Mouse (Mus musculus): ENCODE measurements around the gene Dbp. TPM values are rescaled to one million over a fixed set of nuclear protein-coding genes. Genes with fewer than 3 reads are reported as not detected.

Dbp gene
- total and polyA plus RNA-seq, 3 experiments: 22.5 to 24.4 TPM; not detected in 1

- H3K27ac ChIP-seq (ENCODE audit: control insufficient read depth, low read depth, low read length): no peak overlapping the region
- H3K79me2 ChIP-seq (ENCODE audit: control insufficient read depth, insufficient read depth, low read length, poor library complexity): peaks cover 7% of the 10 kb centered on the region
- peaks cover 0 to 12% of the 10 kb centered on the region in 2 experiments; a peak in 1 of 4 replicates for H3K4me1 ChIP-seq (ENCODE audit: control insufficient read depth in 1 of 2, insufficient read depth in 2 of 2, low read length in 2 of 2)
- H3K36me3 ChIP-seq (ENCODE audit: control insufficient read depth in 1 of 2, insufficient read depth in 2 of 2, low read length in 2 of 2): peaks cover 0 to 5% of the 10 kb centered on the region in 2 experiments; a peak in 2 of 4 replicates
- H3K9ac ChIP-seq (ENCODE audit: control insufficient read depth, low read depth, low read length, poor library complexity, severe bottlenecking): no peak overlapping the region; the same call in 1 of the 2 replicates
- peak; percentile 37 for DNase-seq (ENCODE audit: low read depth, low spot score)
- H3K4me3 ChIP-seq (ENCODE audit: control insufficient read depth in 1 of 2, insufficient read depth in 1 of 2, low read depth in 2 of 2, low read length in 2 of 2): no peak overlapping the region
- H3K27me3 ChIP-seq (ENCODE audit: control insufficient read depth in 1 of 2, insufficient read depth in 2 of 2, low read length in 2 of 2): no peaks in the 10 kb centered on the region
- H3K9me3 ChIP-seq (replicated peaks; ENCODE audit: insufficient read depth, low read length): no peaks in the 10 kb centered on the region
- no peak for TF ChIP-seq CHD2 (IDR thresholded peaks at IDR 0.05; ENCODE audit: low read length)
- no peak for TF ChIP-seq ZMIZ1 (IDR thresholded peaks at IDR 0.05; ENCODE audit: low read depth, low read length)
- no peak for TF ChIP-seq NRF1 (IDR thresholded peaks at IDR 0.05; ENCODE audit: insufficient read depth, low read depth, low read length, poor library complexity, severe bottlenecking)
- no peak for TF ChIP-seq EP300 (IDR thresholded peaks at IDR 0.05; ENCODE audit: low read depth in 1 of 2, low read length in 2 of 2)
- no peak for TF ChIP-seq E2F4 (IDR thresholded peaks at IDR 0.05; ENCODE audit: borderline replicate concordance, low read depth, low read length)
- TF ChIP-seq SMC3 (IDR thresholded peaks at IDR 0.05; ENCODE audit: low read depth, low read length): no peak
- no peak for TF ChIP-seq CTCF (IDR thresholded peaks at IDR 0.05 in 2 of 3, conservative IDR thresholded peaks at IDR 0.05 in 1 of 3; ENCODE audit: control insufficient read depth in 1 of 3, insufficient read depth in 1 of 3, low read depth in 2 of 3, low read length in 3 of 3, poor library complexity in 1 of 3, severe bottlenecking in 1 of 3)
- no peak for TF ChIP-seq MYB (IDR thresholded peaks at IDR 0.05; ENCODE audit: low read depth, low read length)
- TF ChIP-seq POLR2AphosphoS2 (IDR thresholded peaks at IDR 0.05; ENCODE audit: low read length): no peak
- TF ChIP-seq TAL1 (IDR thresholded peaks at IDR 0.05; ENCODE audit: low read length): no peak
- no peak for TF ChIP-seq USF1 (IDR thresholded peaks at IDR 0.05; ENCODE audit: low read depth, low read length)
- no peak for TF ChIP-seq JUND (IDR thresholded peaks at IDR 0.05; ENCODE audit: low read depth, low read length)
- no peak for TF ChIP-seq POLR2AphosphoS5 (IDR thresholded peaks at IDR 0.05; ENCODE audit: borderline replicate concordance, low read depth, low read length)
- no peak for TF ChIP-seq MAFK (IDR thresholded peaks at IDR 0.05; ENCODE audit: borderline replicate concordance, low read depth, low read length)
- no peak for TF ChIP-seq NELFE (IDR thresholded peaks at IDR 0.05; ENCODE audit: low read depth, low read length)
- TF ChIP-seq ELF1 (IDR thresholded peaks at IDR 0.05; ENCODE audit: low read depth, low read length): no peak
Observed at GRCm38 (mm10) chr7:45709036-45709435, 4.1 kb downstream of the Dbp start.

GRCm38 (mm10) chr7:45709677-45710355 lies 4.9 kb downstream of the Dbp start:
- Histone ChIP-seq H3K27ac (ENCODE audit: control insufficient read depth, low read depth, low read length) (no peak overlapping the region), H3K79me2 (ENCODE audit: control insufficient read depth, insufficient read depth, low read length, poor library complexity) (peaks cover 12% of the 10 kb centered on the region), H3K9me3 (replicated peaks; ENCODE audit: insufficient read depth, low read length) (no peaks in the 10 kb centered on the region), H3K36me3 (ENCODE audit: control insufficient read depth in 1 of 2, insufficient read depth in 2 of 2, low read length in 2 of 2) (peaks cover 0 to 5% of the 10 kb centered on the region in 2 experiments; a peak in 2 of 4 replicates), H3K27me3 (ENCODE audit: control insufficient read depth in 1 of 2, insufficient read depth in 2 of 2, low read length in 2 of 2) (no peaks in the 10 kb centered on the region), H3K9ac (ENCODE audit: control insufficient read depth, low read depth, low read length, poor library complexity, severe bottlenecking) (no peak overlapping the region), H3K4me1 (ENCODE audit: control insufficient read depth in 1 of 2, insufficient read depth in 2 of 2, low read length in 2 of 2) (peaks cover 0 to 12% of the 10 kb centered on the region in 2 experiments; a peak in 1 of 4 replicates), H3K4me3 (ENCODE audit: control insufficient read depth in 1 of 2, insufficient read depth in 1 of 2, low read depth in 2 of 2, low read length in 2 of 2) (no peak overlapping the region)
- TF ChIP-seq POLR2A (IDR thresholded peaks at IDR 0.05; ENCODE audit: control insufficient read depth in 1 of 2, insufficient read depth in 1 of 2, low read depth in 1 of 2, low read length in 2 of 2, poor library complexity in 1 of 2) (peak; percentile 23 to 34; a peak in 1 of 4 replicates), RCOR1 (IDR thresholded peaks at IDR 0.05; ENCODE audit: low read depth, low read length) (no peak), MAFK (IDR thresholded peaks at IDR 0.05; ENCODE audit: borderline replicate concordance, low read depth, low read length) (no peak), BHLHE40 (IDR thresholded peaks at IDR 0.05; ENCODE audit: borderline replicate concordance, low read depth, low read length) (no peak), TAL1 (IDR thresholded peaks at IDR 0.05; ENCODE audit: low read length) (no peak), POLR2AphosphoS5 (IDR thresholded peaks at IDR 0.05; ENCODE audit: borderline replicate concordance, low read depth, low read length) (0 out of 2 replicates have a peak, but pooled peaks have one; percentile 75), POLR2AphosphoS2 (IDR thresholded peaks at IDR 0.05; ENCODE audit: low read length) (peak; percentile 46; the same call in 1 of the 2 replicates)
- no peak for DNase-seq (ENCODE audit: low read depth, low spot score)
